Mouse (Mus musculus) hindbrain, embryonic 16.5 days (tissue): Measurements from ENCODE around the gene Stox2. TPM values are rescaled to one million over a fixed set of nuclear protein-coding genes. Genes with fewer than 3 reads are reported as not detected.

Experiments
- ATAC-seq: fragments of 200-750 bp; cut with Nextera tagmentation; 2 replicates; pipeline ENCODE4 v1.8.0; 2017; ENCODE audit warnings: moderate TSS enrichment, moderate library complexity
- H3K27ac ChIP-seq: fragments of 300-500 bp; sonication (generic); 2 replicates; pipeline ENCODE4 v1.5.1; 2014; ENCODE audit warnings: low read depth, mild to moderate bottlenecking, control low read depth, low read length, moderate library complexity
- H3K27me3 ChIP-seq: fragments of 300-500 bp; sonication (generic); replicated peaks from 2 replicates; pipeline ENCODE4 v1.6.1; 2014; ENCODE audit warnings: low read length; ENCODE audit not compliant: control insufficient read depth, insufficient read depth
- H3K36me3 ChIP-seq: fragments of 300-500 bp; sonication (generic); 2 replicates; pipeline ENCODE4 v1.6.1; 2014; ENCODE audit warnings: mild to moderate bottlenecking, low read length, moderate library complexity, mixed read lengths; ENCODE audit not compliant: control insufficient read depth, insufficient read depth
- H3K4me1 ChIP-seq: fragments of 300-500 bp; sonication (generic); 2 replicates; pipeline ENCODE4 v1.6.1; 2014; ENCODE audit warnings: low read depth, low read length; ENCODE audit not compliant: control insufficient read depth, insufficient read depth
- H3K4me2 ChIP-seq: fragments of 300-500 bp; sonication (generic); 2 replicates; pipeline ENCODE4 v1.6.1; 2014; ENCODE audit warnings: mild to moderate bottlenecking, low read length, control low read depth, moderate library complexity
- H3K4me3 ChIP-seq: fragments of 300-500 bp; sonication (generic); 2 replicates; pipeline ENCODE4 v1.5.1; 2014; ENCODE audit warnings: mild to moderate bottlenecking, low read length, control low read depth, moderate library complexity
- H3K9ac ChIP-seq: fragments of 300-500 bp; sonication (generic); 2 replicates; pipeline ENCODE4 v1.6.1; 2014; ENCODE audit warnings: low read depth, mild to moderate bottlenecking, control low read depth, low read length, moderate library complexity
- H3K9me3 ChIP-seq: fragments of 300-500 bp; sonication (generic); 2 replicates; pipeline ENCODE4 v1.6.1; 2014; ENCODE audit warnings: mild to moderate bottlenecking, low read length, moderate library complexity; ENCODE audit not compliant: control insufficient read depth
- WGBS: fragments of 180-500 bp; shearing (Covaris S2); extraction: QIAGEN DNeasy Blood & Tissue Kit; methylation state at CpG from one replicate; pipeline ENCODE4 v1.1.7; 2014; 5-methylcytosine and 5-hydroxymethylcytosine counted together
- polyA plus RNA-seq: library from polyadenylated mRNA; unstranded; fragments of >200 nt; fragmentation: Nextera tagmentation; extraction: Ambion mirVana; gene quantifications from 2 replicates; pipeline ENCODE4 v1.2.1, GENCODE M21; 2015

The Stox2 gene
- polyA plus RNA-seq, 1 experiment from 2014 or later: 28.5 TPM

DNA sequence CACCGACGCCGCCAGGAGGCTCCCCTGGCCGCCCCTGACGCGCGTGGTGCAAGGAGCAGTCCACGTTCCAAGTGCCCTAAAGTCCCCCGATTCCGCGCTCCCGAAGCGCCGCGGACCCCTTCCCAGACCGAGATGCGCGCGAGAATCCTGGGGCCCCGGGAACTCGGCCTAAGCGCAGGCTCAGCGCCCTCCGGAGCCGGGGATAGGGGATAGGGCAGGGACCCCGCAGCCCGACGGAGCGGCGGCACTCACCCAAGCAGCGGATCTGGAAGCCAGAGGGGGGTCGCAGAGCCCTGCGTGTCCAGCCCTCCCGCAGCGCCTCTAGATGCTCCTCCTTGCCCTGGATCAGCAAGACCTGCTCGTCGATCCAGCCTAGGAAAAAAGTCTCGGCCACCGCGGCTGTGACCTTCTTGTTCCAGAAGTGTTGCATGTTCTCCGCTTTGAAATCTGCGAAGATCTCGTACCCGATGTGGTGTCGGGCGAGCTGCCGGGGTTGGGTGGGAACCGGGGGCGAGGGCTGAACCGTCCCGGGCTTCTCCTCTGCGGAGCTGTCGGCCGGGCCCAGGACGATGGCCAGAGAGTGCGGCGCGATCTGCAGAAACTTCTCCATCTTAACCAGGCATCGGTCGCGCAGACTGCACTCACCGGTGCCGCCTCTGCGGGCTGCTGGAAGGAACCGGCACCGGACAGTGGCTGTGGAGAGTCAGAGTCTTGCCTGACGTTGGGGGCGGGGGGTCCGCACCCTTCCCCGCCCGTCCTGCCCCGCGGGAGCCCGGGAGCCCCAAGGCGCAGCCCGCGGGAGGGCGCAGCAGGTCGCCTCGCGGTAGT is 33.3 kb downstream of the Stox2 start:
- Histone ChIP-seq H3K27me3 (peaks cover 38% of the 10 kb centered on the region), H3K9me3 (no peaks in the 10 kb centered on the region), H3K4me1 (peaks cover 21% of the 10 kb centered on the region), H3K27ac (peak overlapping the region; percentile 63; the same call in 1 of the 2 replicates), H3K9ac (peak overlapping the region; percentile 64), H3K36me3 (no peaks in the 10 kb centered on the region), H3K4me2 (peak overlapping the region; percentile 92), H3K4me3 (peak overlapping the region; percentile 69)
- peak; percentile 67 for ATAC-seq
- WGBS: 0% methylated on average over 79 of the region's 81 CpGs

DNA sequence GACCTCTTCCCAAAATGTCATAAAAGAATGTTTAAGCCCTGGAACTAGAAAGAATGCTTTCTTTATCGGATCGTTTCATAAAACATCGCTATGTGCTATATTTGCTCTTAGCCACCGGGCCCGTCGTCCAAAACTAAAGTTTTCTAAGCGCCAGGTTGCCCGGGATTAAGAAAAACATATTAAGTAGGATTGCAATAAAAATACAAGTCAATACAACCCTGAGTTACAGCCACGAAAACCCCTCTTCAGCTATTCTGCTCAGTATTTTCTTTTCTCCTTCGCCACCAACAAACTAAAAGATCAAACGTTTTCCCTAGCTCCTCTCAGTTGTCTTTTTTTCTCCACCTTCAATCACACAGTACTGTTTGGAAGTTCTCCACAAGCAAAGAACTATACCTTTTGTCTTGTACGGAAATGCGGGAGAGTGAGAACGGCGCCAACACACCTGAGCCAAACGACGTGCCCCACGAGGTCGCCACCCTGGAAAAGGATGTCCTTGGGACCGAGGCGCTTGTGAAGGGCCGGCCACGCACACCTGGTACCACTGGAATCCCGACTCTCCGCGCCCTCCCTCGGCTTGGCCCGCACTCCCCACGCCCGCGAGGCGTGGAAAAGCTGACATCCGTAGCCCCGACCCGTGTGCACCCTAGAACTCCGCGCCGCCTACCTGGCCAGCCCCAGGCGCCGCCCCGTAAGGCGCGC is 34.0 kb downstream of the Stox2 start:
- Histone ChIP-seq H3K36me3 (no peaks in the 10 kb centered on the region), H3K9me3 (no peaks in the 10 kb centered on the region), H3K4me1 (peaks cover 21% of the 10 kb centered on the region), H3K27me3 (peaks cover 38% of the 10 kb centered on the region), H3K9ac (peak overlapping the region; percentile 64), H3K4me3 (peak overlapping the region; percentile 69), H3K4me2 (peak overlapping the region; percentile 92), H3K27ac (no peak overlapping the region)
- under 1% methylated on average over 43 of the region's 43 CpGs for WGBS
- no peak for ATAC-seq

DNA sequence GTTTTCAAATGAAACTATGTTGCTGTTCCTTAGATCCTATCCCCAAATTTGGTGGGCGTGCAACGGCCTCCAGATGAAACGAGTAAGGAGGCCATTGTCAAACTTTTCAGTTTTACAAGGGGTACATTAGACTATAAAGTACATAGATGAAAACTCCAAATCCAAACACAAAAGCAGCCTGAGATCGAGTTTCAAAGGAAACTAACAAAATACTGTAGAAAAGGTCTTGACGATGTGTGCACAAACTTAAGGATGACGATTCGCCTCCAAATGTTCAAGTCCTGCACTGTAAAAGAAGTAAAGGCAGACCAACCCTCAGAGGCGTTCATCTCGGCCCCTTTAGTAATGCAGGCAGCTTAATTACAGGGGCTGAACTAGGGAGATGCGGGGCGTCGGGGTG is 34.8 kb downstream of the Stox2 start:
- no peak overlapping the region for H3K4me2 ChIP-seq

DNA sequence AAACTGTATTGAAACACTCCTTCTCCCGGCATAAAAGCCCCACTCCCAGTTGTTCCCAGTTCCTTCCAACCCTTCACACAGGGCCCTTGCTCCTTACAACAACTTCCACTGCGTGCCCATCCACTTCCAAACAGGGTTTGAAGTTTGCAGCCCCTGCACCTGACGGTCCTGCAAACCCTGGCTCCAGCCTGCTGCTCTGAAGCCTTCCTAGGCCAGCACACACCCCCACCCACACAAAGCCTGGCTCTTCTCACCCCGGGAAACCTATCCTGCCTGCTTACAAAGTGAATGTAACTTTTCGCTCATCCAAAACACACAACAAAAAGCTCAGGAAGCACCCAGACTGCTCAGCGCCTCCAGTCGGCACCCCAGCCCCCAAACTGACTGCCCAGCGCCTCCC is 37.1 kb downstream of the Stox2 start:
- WGBS: 8% methylated on average over 8 of the region's 8 CpGs
- Histone ChIP-seq H3K27me3 (peaks cover 36% of the 10 kb centered on the region), H3K4me3 (no peak overlapping the region), H3K4me2 (no peak overlapping the region), H3K9me3 (no peaks in the 10 kb centered on the region), H3K4me1 (peaks cover 20% of the 10 kb centered on the region), H3K27ac (no peak overlapping the region), H3K9ac (no peak overlapping the region; the same call in 1 of the 2 replicates), H3K36me3 (no peaks in the 10 kb centered on the region)
- ATAC-seq: no peak

More for the DNA sequence above, 34.8 kb downstream of the Stox2 start:
- Histone ChIP-seq H3K4me1 (peaks cover 21% of the 10 kb centered on the region), H3K36me3 (no peaks in the 10 kb centered on the region), H3K4me3 (no peak overlapping the region), H3K27me3 (peaks cover 38% of the 10 kb centered on the region), H3K27ac (no peak overlapping the region), H3K9me3 (no peaks in the 10 kb centered on the region), H3K9ac (no peak overlapping the region)
- 8% methylated on average over 12 of the region's 12 CpGs for WGBS
- no peak for ATAC-seq

DNA sequence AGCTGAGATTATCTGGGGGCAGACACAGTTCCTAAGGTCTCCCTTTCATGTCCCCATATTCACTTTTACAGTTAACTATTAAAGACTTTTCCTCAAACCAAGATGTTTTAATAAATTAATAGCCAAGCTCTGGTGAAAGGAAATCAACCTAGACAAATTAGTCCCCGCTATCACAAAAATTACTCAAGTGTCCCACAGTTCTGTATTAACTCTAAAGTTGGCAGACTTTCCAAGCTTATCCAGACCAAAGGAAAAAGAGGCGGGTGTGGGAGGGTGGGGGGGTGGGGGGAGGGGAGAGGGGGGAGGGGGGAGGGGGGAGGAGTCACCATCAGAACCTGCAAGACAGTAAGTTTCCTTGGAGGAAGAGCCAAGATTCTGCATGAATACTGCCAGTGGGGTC is 41.3 kb downstream of the Stox2 start:
- no peak for ATAC-seq
- 90% methylated on average over 2 of the region's 2 CpGs for WGBS
- no peaks in the 10 kb centered on the region for H3K36me3 ChIP-seq

DNA sequence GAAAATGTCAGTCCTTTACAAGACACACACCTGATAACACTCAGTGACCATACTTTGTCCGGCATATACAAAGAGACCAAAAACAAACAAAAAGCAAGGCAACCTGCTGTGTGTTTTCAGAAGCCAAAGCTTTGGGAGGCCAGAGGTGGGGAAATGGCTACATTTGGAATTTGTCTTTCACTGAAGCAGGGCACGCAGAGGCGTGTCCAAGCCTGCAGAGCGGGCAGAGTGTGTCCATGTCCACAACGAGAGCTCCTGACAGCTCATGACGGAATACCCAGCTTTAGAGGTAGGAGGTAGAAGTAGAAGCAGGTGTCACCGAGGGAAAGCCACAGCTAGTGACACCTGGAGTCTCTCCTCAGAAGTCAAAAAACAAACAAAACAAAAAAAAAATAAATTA is 53.2 kb downstream of the Stox2 start:
- Histone ChIP-seq H3K36me3 (no peaks in the 10 kb centered on the region), H3K4me3 (no peak overlapping the region), H3K4me2 (no peak overlapping the region), H3K4me1 (no peaks in the 10 kb centered on the region), H3K9ac (no peak overlapping the region), H3K27ac (no peak overlapping the region), H3K9me3 (no peaks in the 10 kb centered on the region), H3K27me3 (no peaks in the 10 kb centered on the region)
- ATAC-seq: no peak
- 53% methylated on average over 7 of the region's 7 CpGs for WGBS

More for the DNA sequence above, 41.3 kb downstream of the Stox2 start:
- no peak overlapping the region for H3K9ac ChIP-seq
- no peaks in the 10 kb centered on the region for H3K4me1 ChIP-seq
- H3K27me3 ChIP-seq: peaks cover 16% of the 10 kb centered on the region
- H3K4me2 ChIP-seq: no peak overlapping the region
- H3K4me3 ChIP-seq: no peak overlapping the region
- H3K9me3 ChIP-seq: no peaks in the 10 kb centered on the region
- H3K27ac ChIP-seq: no peak overlapping the region

DNA sequence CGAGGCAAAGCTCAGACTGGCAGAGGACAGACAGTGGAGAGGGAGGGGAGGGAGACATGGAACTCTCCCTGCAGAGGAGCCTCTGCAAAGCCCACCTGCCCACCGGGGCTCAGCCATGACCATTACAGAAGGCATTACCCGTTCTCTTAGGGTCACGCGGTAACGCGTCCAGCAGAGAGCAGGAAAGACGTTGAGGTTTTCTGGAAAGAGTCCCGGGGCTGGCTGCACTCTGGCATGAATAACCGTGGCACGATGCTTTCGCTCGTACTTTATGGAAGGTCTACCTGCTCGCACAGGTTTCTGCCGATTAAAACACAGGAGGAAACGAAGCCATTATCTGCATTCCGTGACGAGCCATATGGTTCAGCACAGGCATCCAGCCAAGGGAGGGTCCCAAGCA is 53.9 kb downstream of the Stox2 start:
- ATAC-seq: peak; percentile 69
- Histone ChIP-seq H3K4me2 (peak overlapping the region; percentile 9; the same call in 1 of the 2 replicates), H3K27me3 (no peaks in the 10 kb centered on the region), H3K4me1 (no peaks in the 10 kb centered on the region), H3K4me3 (no peak overlapping the region), H3K27ac (no peak overlapping the region), H3K9ac (no peak overlapping the region), H3K9me3 (no peaks in the 10 kb centered on the region), H3K36me3 (no peaks in the 10 kb centered on the region)
- 59% methylated on average over 18 of the region's 18 CpGs for WGBS

DNA sequence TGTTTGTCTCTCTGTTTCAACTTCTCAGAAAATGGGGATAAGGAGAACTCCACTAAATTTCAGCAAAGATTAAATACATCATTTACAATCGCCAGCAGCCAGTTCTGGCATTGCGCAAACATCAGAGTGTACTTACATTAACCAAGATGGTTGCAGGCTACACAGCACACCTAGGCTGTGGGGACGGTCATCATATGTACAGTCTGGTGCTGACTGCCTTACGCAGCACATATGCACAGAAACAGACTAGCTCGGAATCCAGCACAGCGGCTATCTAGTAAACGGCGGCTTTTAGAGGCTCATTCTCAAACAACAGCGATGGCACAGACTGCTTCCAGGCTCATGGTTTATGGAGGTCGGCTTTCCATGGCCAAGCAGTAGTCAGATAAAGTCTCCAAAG is 54.3 kb downstream of the Stox2 start:
- Histone ChIP-seq H3K4me2 (no peak overlapping the region), H3K9ac (no peak overlapping the region), H3K4me3 (no peak overlapping the region), H3K27me3 (no peaks in the 10 kb centered on the region), H3K27ac (no peak overlapping the region), H3K36me3 (no peaks in the 10 kb centered on the region), H3K9me3 (no peaks in the 10 kb centered on the region), H3K4me1 (no peaks in the 10 kb centered on the region)
- ATAC-seq: peak; percentile 60
- 89% methylated on average over 10 of the region's 10 CpGs for WGBS

DNA sequence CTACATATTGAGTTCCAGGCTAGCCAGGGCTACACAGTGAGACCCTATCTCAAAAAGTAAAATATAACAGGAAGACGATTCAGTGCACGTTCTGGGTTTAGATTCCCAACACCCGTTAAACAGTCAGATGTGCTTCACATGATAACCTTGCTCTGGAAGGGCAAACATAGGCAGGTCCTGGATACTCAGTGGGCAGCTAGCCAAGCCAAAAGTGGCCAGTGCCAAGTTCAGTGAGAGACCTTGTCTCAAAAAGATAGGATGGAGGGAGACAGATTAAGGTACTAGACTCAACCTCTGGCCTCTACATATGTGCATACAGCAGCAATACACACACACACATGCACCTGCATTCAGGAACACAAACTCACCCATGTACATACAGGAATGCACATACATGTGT is 56.7 kb downstream of the Stox2 start:
- Histone ChIP-seq H3K4me3 (no peak overlapping the region), H3K4me2 (no peak overlapping the region), H3K4me1 (no peaks in the 10 kb centered on the region), H3K27ac (no peak overlapping the region), H3K27me3 (no peaks in the 10 kb centered on the region), H3K36me3 (no peaks in the 10 kb centered on the region), H3K9me3 (no peaks in the 10 kb centered on the region), H3K9ac (no peak overlapping the region)
- WGBS: 90% methylated on average over 3 of the region's 3 CpGs
- ATAC-seq: no peak
